Mouse (Mus musculus): Measurements from ENCODE around the gene Srcap. TPM values are rescaled to one million over a fixed set of nuclear protein-coding genes. Genes with fewer than 3 reads are reported as not detected.

Srcap gene
- total RNA-seq, 2 experiments from 2014 or later, result 47.5 to 50.4 TPM

- no peak for TF ChIP-seq CTCF (IDR thresholded peaks at IDR 0.05)
- Histone ChIP-seq H3K27ac (peak overlapping the region; percentile 93), H3K4me3 (peak overlapping the region; percentile 93)
- intact Hi-C loops (cut with DNase I), result loop anchor here (5.0 kb wide), 1 partner anchor 77 kb away; the partner anchor contains the start of gene Srcap
- no peak for DNase-seq
These were observed 77.1 kb downstream of the Srcap start for GRCm38 (mm10) chr7:127588901-127589300.

- no peak for TF ChIP-seq CTCF (IDR thresholded peaks at IDR 0.05)
- Histone ChIP-seq H3K4me3 (peak overlapping the region; percentile 93), H3K27ac (peak overlapping the region; percentile 93; the same call in 1 of the 2 replicates)
- DNase-seq, result no peak
- intact Hi-C loops (cut with DNase I), result loop anchor here (5.0 kb wide), 1 partner anchor 77 kb away; the partner anchor contains the start of gene Srcap
These were observed 77.9 kb downstream of the Srcap start for GRCm38 (mm10) chr7:127589637-127590036.

GRCm38 (mm10) chr7:127591108-127591507, 79.3 kb downstream of the Srcap start:
- Histone ChIP-seq H3K27ac (no peak overlapping the region), H3K4me3 (no peak overlapping the region)
- intact Hi-C loops (cut with DNase I), result no loop called here
- DNase-seq, result no peak
- no peak for TF ChIP-seq CTCF (IDR thresholded peaks at IDR 0.05)

GRCm38 (mm10) chr7:127592575-127592974, 80.8 kb downstream of the Srcap start:
- no peak for DNase-seq
- H3K27ac ChIP-seq, result no peak overlapping the region
- H3K4me3 ChIP-seq, result no peak overlapping the region
- no peak for TF ChIP-seq CTCF (IDR thresholded peaks at IDR 0.05)
- intact Hi-C loops (cut with DNase I), result no loop called here

GRCm38 (mm10) chr7:127596747-127597146, 85.0 kb downstream of the Srcap start:
- Histone ChIP-seq H3K4me3 (no peak overlapping the region), H3K27ac (no peak overlapping the region)
- intact Hi-C loops (cut with DNase I), result no loop called here
- TF ChIP-seq CTCF (IDR thresholded peaks at IDR 0.05), result no peak
- no peak for DNase-seq

- intact Hi-C loops (cut with DNase I), result no loop called here
- H3K27ac ChIP-seq, result no peak overlapping the region
- H3K4me3 ChIP-seq, result no peak overlapping the region
- TF ChIP-seq CTCF (IDR thresholded peaks at IDR 0.05), result no peak
- DNase-seq, result no peak
These were observed 88.8 kb downstream of the Srcap start for GRCm38 (mm10) chr7:127600612-127601011.

- Histone ChIP-seq H3K4me3 (no peak overlapping the region), H3K27ac (no peak overlapping the region)
- intact Hi-C loops (cut with DNase I), result no loop called here
- no peak for DNase-seq
- TF ChIP-seq CTCF (IDR thresholded peaks at IDR 0.05), result no peak
These were observed 90.0 kb downstream of the Srcap start for GRCm38 (mm10) chr7:127601735-127602134.

GRCm38 (mm10) chr7:127602903-127603302, 91.1 kb downstream of the Srcap start:
- TF ChIP-seq CTCF (IDR thresholded peaks at IDR 0.05), result no peak
- intact Hi-C loops (cut with DNase I), result no loop called here
- Histone ChIP-seq H3K4me3 (no peak overlapping the region), H3K27ac (no peak overlapping the region)
- DNase-seq, result no peak

- no peak for DNase-seq
- Histone ChIP-seq H3K27ac (no peak overlapping the region), H3K4me3 (no peak overlapping the region)
- TF ChIP-seq CTCF (IDR thresholded peaks at IDR 0.05), result no peak
- intact Hi-C loops (cut with DNase I), result no loop called here
These were observed 92.5 kb downstream of the Srcap start for GRCm38 (mm10) chr7:127604256-127604655.

GRCm38 (mm10) chr7:127607150-127607549, 95.4 kb downstream of the Srcap start:
- TF ChIP-seq CTCF (IDR thresholded peaks at IDR 0.05), result no peak
- Histone ChIP-seq H3K4me3 (no peak overlapping the region), H3K27ac (no peak overlapping the region)
- intact Hi-C loops (cut with DNase I), result no loop called here
- DNase-seq, result no peak

Small RNA genes lying within 50 kb of the gene (microRNA-seq; reads per million reads assigned to microRNA genes)
- gene Gm47278 (not detected), gene Mir7060 (not detected)

Other genes with a start within 250 kb of the Srcap start
- 10 to 100 TPM; 30.1 to 36.3 TPM for gene Sephs2, start 237.9 kb upstream of the Srcap start, total RNA-seq (2021)
- under 1 TPM; 0.15 to 0.25 TPM for gene Itgal, start 215.7 kb upstream of the Srcap start, total RNA-seq (2021)
- 10 to 100 TPM; 35.2 to 38.9 TPM for gene Zfp768, start 166.4 kb upstream of the Srcap start, total RNA-seq (2021)
- gene Zfp747, start 135.9 kb upstream of the Srcap start, total RNA-seq (2021), result 1 to 10 TPM; 3.7 to 3.8 TPM
- gene 9130019O22Rik, start 124.8 kb upstream of the Srcap start, total RNA-seq (2021), result 1 to 10 TPM; 1.6 to 2.4 TPM
- gene E430018J23Rik, start 118.4 kb upstream of the Srcap start, total RNA-seq (2021), result 1 to 10 TPM; 1.2 to 1.3 TPM
- 1 to 10 TPM; 1.7 to 2.5 TPM for gene Zfp764, start 105.2 kb upstream of the Srcap start, total RNA-seq (2021)
- 1 to 10 TPM; 1.5 to 2.1 TPM for gene Zfp688, start 89.9 kb upstream of the Srcap start, total RNA-seq (2021)
- gene Zfp689, start 62.8 kb upstream of the Srcap start, total RNA-seq (2021), result 1 to 10 TPM in 1 of 2 experiments, under 1 TPM in 1; 0.71 to 1.3 TPM
- gene Prr14, start 52.4 kb upstream of the Srcap start, total RNA-seq (2021), result 10 to 100 TPM; 19.3 to 20.9 TPM
- 10 to 100 TPM; 24.1 to 24.7 TPM for gene Fbrs, start 32.8 kb upstream of the Srcap start, total RNA-seq (2021)
- 1 to 10 TPM; 5.3 to 5.5 TPM for gene Gm42715, start 7.6 kb downstream of the Srcap start, total RNA-seq (2021)
- not detected for gene Tmem265, start 49.4 kb downstream of the Srcap start, total RNA-seq (2021)
- 10 to 100 TPM in 1 of 2 experiments, 1 to 10 TPM in 1; 8.3 to 10.8 TPM for gene Phkg2, start 61.4 kb downstream of the Srcap start, total RNA-seq (2021)
- gene Ccdc189, start 76.6 kb downstream of the Srcap start, total RNA-seq (2021), result 1 to 10 TPM; 1.7 to 2.4 TPM
- 10 to 100 TPM; 33.3 to 34.6 TPM for gene Rnf40, start 76.8 kb downstream of the Srcap start, total RNA-seq (2021)
- gene Zfp629, start 103.8 kb downstream of the Srcap start, total RNA-seq (2021), result 1 to 10 TPM; 9.3 TPM
- gene Bcl7c, start 196.9 kb downstream of the Srcap start, total RNA-seq (2021), result 10 to 100 TPM; 26.7 to 32.9 TPM
- 10 to 100 TPM; 16.8 to 18.1 TPM for gene Ctf1, start 200.8 kb downstream of the Srcap start, total RNA-seq (2021)
- not detected for gene Ctf2, start 220.2 kb downstream of the Srcap start, total RNA-seq (2021)
- 1 to 10 TPM; 1.2 to 2.0 TPM for gene Fbxl19, start 232.6 kb downstream of the Srcap start, total RNA-seq (2021)

All from gastrocnemius, adult 2 months (tissue).